Mouse (Mus musculus) liver, postnatal 0 days (tissue): ENCODE measurements at regions not wholly inside any gene's neighbourhood (a gene's known extent, or its start where the extent isn't known, plus 50 kb on each side); places are given as distances from the start of the nearest gene placed in this dataset.

ENCODE experiments used
- ATAC-seq: fragments of 200-750 bp; cut with Nextera tagmentation; 2 replicates; pipeline ENCODE4 v1.8.0; 2017; ENCODE audit warnings: mild to moderate bottlenecking, moderate library complexity
- DNase-seq: peaks from one replicate; pipeline ENCODE4 v3.0.0-alpha.2; 2016
- H3K27ac ChIP-seq: fragments of 300-500 bp; sonication (generic); 2 replicates; pipeline ENCODE4 v1.5.1; 2014; ENCODE audit warnings: antibody characterized with exemption, moderate library complexity, mild to moderate bottlenecking, low read depth
- H3K27me3 ChIP-seq: fragments of 300-500 bp; sonication (generic); 2 replicates; pipeline ENCODE4 v1.6.1; 2014; ENCODE audit warnings: low read length, control low read depth, mixed read lengths; ENCODE audit not compliant: insufficient read depth
- H3K36me3 ChIP-seq: fragments of 300-500 bp; sonication (generic); replicated peaks from 2 replicates; pipeline ENCODE4 v1.6.1; 2014; ENCODE audit warnings: mild to moderate bottlenecking, control low read depth, low read length, moderate library complexity, mixed read lengths; ENCODE audit not compliant: insufficient read depth
- H3K4me1 ChIP-seq: fragments of 300-500 bp; sonication (generic); 2 replicates; pipeline ENCODE4 v1.6.1; 2014; ENCODE audit warnings: antibody characterized with exemption, mild to moderate bottlenecking, control low read depth; ENCODE audit not compliant: insufficient read depth
- H3K4me2 ChIP-seq: fragments of 300-500 bp; sonication (generic); 2 replicates; pipeline ENCODE4 v1.6.1; 2014; ENCODE audit warnings: low read depth, mild to moderate bottlenecking, low read length, moderate library complexity, mixed read lengths
- H3K4me3 ChIP-seq: fragments of 300-500 bp; sonication (generic); 2 replicates; pipeline ENCODE4 v1.5.1; 2014; ENCODE audit warnings: low read depth, low read length
- H3K9ac ChIP-seq: fragments of 300-500 bp; sonication (generic); replicated peaks from 2 replicates; pipeline ENCODE4 v1.6.1; 2014; ENCODE audit warnings: mild to moderate bottlenecking, moderate library complexity
- H3K9me3 ChIP-seq: fragments of 300-500 bp; sonication (generic); 2 replicates; pipeline ENCODE4 v1.6.1; 2016; ENCODE audit warnings: mild to moderate bottlenecking, control low read depth, low read length, mixed read lengths
- CTCF ChIP-seq: sonication (generic); IDR thresholded peaks from 2 replicates; pipeline ENCODE4 v1.5.1; 2016; ENCODE audit warnings: antibody characterized with exemption, low read depth
- EP300 ChIP-seq: IDR thresholded peaks from 2 replicates; pipeline ENCODE4 v1.6.1; 2016; ENCODE audit warnings: antibody characterized with exemption, low read depth, mild to moderate bottlenecking
- WGBS: fragments of 180-500 bp; shearing (Covaris S2); extraction: QIAGEN DNeasy Blood & Tissue Kit; methylation state at CpG from one replicate; pipeline ENCODE4 v1.1.7; 2014; ENCODE audit not compliant: insufficient replicate concordance; 5-methylcytosine and 5-hydroxymethylcytosine counted together

DNA sequence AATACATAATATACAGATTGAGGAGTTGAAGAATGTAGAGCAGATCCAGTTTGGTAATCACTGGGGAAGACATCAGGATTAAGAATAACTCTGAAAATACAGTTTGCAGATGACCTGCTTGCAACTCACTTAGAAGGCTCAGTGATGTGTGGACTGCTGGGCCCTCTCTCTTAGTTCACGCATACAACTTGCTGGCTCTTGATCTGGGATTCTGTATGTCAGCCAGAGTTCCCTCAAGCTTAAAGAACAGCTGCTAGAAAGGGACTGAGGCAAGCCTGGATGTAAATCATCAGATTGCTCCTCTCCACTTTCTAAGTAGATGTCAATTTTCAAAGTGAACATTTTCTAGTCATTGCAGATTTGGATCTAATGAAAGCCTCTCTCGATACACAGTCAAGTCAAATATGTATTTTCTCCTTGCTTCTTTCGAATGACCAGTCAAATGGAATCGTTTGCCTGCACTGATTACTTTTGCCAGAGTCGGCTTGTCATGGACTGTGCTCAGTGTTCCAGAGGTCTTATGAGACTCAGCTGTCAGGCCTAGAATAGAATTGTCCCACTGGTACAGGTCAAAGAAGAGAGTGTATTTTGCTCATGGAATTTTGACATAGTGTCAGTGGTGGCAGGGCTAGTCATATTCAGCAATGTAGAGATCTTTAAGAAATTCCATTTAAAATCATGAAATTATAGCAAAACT lies 334.2 kb upstream of the Cwc22 start:
- 76% methylated on average over 5 of the region's 5 CpGs for WGBS
- Histone ChIP-seq H3K9me3 (no peaks in the 10 kb centered on the region), H3K4me2 (no peak overlapping the region), H3K4me1 (no peaks in the 10 kb centered on the region), H3K36me3 (no peaks in the 10 kb centered on the region), H3K9ac (no peak overlapping the region), H3K27me3 (no peaks in the 10 kb centered on the region), H3K4me3 (no peak overlapping the region), H3K27ac (no peak overlapping the region)
- ATAC-seq (no peak), DNase-seq (no peak)
- TF ChIP-seq EP300, result no peak

DNA sequence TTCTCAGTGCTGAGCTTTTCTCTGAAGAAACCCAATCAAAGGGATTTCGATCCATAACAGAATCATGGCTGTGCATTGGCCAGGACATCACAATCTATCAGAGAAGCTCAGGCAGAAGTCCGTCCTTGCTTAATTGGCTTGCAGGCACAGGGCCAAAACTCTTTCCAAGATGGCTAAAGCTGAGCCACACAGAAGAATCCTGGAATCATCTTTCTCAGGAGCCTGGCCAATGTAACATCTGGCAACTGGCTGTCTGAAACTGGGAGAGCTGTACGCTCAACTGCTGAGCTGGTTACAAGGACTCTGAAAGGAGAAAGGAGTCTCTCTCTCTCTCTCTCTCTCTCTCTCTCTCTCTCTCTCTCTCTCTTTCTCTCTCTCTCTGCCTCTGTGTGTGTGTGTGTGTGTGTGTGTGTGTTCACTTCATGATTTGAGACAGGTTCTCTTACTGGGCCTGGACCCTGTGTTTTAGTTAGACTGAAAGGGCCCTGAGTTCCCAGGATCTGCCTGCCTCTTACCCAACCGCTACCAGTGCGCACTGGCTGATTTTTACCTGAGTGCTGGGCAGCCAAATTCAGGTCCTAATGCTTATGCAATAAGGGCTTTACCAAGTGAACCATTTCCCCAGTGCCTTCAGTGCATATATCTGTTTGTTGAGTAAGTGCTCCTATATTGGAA lies 333.3 kb upstream of the Cwc22 start:
- Histone ChIP-seq H3K36me3 (no peaks in the 10 kb centered on the region), H3K4me1 (no peaks in the 10 kb centered on the region)

DNA sequence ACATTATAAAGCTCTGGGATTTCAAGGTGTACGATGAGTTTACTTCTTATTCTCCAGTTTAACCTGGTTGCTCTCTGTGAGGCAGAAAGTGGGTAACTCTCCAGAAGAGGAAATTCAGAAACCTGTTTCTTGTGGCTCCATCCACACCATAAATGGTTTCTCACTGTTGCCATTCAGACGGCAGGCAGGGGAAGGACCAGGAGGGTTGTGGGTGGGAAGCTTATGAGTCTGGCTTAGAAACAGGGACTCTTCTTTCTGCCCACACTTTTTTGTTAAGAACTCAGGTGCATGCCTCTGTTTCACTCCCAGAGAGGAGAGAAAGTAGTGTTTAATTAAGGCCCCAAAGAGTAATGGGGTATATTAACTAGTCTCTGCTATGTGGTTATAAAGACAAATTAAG lies 332.5 kb upstream of the Cwc22 start:
- Histone ChIP-seq H3K4me2 (no peak overlapping the region), H3K4me3 (no peak overlapping the region), H3K27me3 (no peaks in the 10 kb centered on the region), H3K9me3 (no peaks in the 10 kb centered on the region), H3K4me1 (no peaks in the 10 kb centered on the region), H3K9ac (no peak overlapping the region), H3K27ac (no peak overlapping the region), H3K36me3 (no peaks in the 10 kb centered on the region)
- WGBS, result 78% methylated on average over 2 of the region's 2 CpGs
- ATAC-seq (no peak), DNase-seq (no peak)
- TF ChIP-seq CTCF, result no peak
- TF ChIP-seq EP300, result no peak

More for the DNA sequence above, 333.3 kb upstream of the Cwc22 start:
- no peak for TF ChIP-seq EP300
- TF ChIP-seq CTCF, result no peak
- no peak overlapping the region for H3K4me2 ChIP-seq
- no peak overlapping the region for H3K4me3 ChIP-seq
- H3K9me3 ChIP-seq, result no peaks in the 10 kb centered on the region
- DNase-seq (no peak), ATAC-seq (no peak)
- no peaks in the 10 kb centered on the region for H3K27me3 ChIP-seq
- WGBS, result 82% methylated on average over 5 of the region's 5 CpGs
- no peak overlapping the region for H3K27ac ChIP-seq
- H3K9ac ChIP-seq, result no peak overlapping the region

DNA sequence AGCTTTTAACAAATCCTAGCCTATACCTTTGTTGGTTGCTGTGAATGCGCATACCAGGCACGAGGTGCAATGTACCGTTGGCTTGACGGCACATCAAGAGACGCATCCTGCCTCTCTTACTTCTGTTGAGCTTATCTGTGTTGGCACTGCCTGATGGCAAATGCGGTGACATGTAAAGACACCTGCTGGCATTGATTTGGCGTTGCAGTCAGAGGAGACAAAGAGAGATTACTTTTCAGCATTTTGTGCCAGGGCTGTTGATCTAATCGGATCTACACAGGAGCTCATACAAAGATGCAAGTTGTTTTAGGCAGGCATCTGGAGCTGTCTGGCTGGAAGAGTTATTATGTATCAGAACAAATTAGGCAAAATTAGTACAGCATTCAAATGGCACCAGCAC lies 331.5 kb upstream of the Cwc22 start:
- WGBS, result 76% methylated on average over 8 of the region's 8 CpGs
- Histone ChIP-seq H3K27ac (no peak overlapping the region), H3K4me3 (no peak overlapping the region), H3K4me1 (no peaks in the 10 kb centered on the region), H3K27me3 (no peaks in the 10 kb centered on the region), H3K4me2 (no peak overlapping the region), H3K9me3 (no peaks in the 10 kb centered on the region), H3K9ac (no peak overlapping the region), H3K36me3 (no peaks in the 10 kb centered on the region)
- no peak for TF ChIP-seq CTCF
- no peak for TF ChIP-seq EP300
- DNase-seq (no peak), ATAC-seq (no peak)

DNA sequence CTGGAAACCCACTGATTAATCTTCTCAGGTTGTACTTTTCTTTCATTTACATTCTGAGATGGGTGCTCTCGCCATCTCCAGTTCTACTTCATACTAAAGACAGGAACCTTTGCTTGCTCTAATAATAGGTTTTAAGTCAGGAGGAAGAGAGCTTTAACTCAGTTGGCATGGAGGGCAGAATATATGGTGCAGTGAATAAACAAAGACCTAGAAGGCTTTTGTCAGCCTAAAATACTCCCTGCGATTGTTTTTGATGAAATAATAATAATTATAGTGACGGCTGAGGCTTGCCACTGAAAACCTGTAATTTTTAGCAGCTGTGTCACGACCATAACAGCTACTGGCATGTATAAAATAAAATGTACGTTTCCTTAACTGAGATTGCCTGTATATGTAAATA lies 327.9 kb upstream of the Cwc22 start:
- 68% methylated on average over 5 of the region's 5 CpGs for WGBS
- no peaks in the 10 kb centered on the region for H3K9me3 ChIP-seq
- ATAC-seq, result no peak
- H3K27me3 ChIP-seq, result no peaks in the 10 kb centered on the region
- no peaks in the 10 kb centered on the region for H3K4me1 ChIP-seq
- H3K36me3 ChIP-seq, result no peaks in the 10 kb centered on the region
- H3K4me3 ChIP-seq, result no peak overlapping the region
- H3K4me2 ChIP-seq, result no peak overlapping the region
- no peak overlapping the region for H3K27ac ChIP-seq
- no peak for DNase-seq
- H3K9ac ChIP-seq, result no peak overlapping the region
- no peak for TF ChIP-seq EP300
- TF ChIP-seq CTCF, result no peak

DNA sequence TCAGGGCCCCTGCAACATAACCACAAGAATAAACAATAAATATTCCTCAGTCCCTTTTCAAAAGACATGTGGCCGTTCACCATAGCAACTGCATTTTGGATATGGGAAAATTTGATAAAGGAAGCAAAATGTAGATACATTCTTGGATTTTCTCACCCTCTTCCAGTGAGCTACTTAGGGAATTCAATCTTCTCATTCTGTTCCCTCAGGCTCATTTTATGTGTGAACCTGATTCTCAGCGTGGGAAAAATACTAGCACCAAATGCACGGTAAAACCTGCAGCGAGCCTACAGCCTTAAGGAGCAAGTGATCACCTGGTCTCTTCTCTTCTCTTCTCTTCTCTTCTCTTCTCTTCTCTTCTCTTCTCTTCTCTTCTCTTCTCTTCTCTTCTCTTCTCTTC lies 322.5 kb upstream of the Cwc22 start:
- ATAC-seq, result no peak
- Histone ChIP-seq H3K9me3 (no peaks in the 10 kb centered on the region), H3K4me1 (no peaks in the 10 kb centered on the region), H3K27me3 (no peaks in the 10 kb centered on the region), H3K9ac (no peak overlapping the region), H3K4me2 (no peak overlapping the region), H3K36me3 (no peaks in the 10 kb centered on the region), H3K4me3 (no peak overlapping the region), H3K27ac (no peak overlapping the region)
- no peak for TF ChIP-seq CTCF
- TF ChIP-seq EP300, result no peak
- WGBS, result 75% methylated on average over 4 of the region's 4 CpGs
- DNase-seq, result no peak
